Mouse (Mus musculus) forebrain, postnatal 0 days (tissue): ENCODE results near the gene Gcnt2. TPM values are rescaled to one million over a fixed set of nuclear protein-coding genes. Genes with fewer than 3 reads are reported as not detected.

ENCODE experiments used
- ATAC-seq: fragments of 200-750 bp; cut with Nextera tagmentation; 2 replicates; pipeline ENCODE4 v1.8.0; 2017; ENCODE audit warnings: mild to moderate bottlenecking, moderate library complexity
- DNase-seq: peaks from one replicate; pipeline ENCODE4 v3.0.0-alpha.2; 2015
- H3K27ac ChIP-seq: fragments of 300-500 bp; sonication (generic); 2 replicates; pipeline ENCODE4 v1.5.1; 2014; ENCODE audit warnings: low read depth, mild to moderate bottlenecking, antibody characterized with exemption, low read length, moderate library complexity, mixed read lengths
- H3K27me3 ChIP-seq: fragments of 300-500 bp; sonication (generic); 2 replicates; pipeline ENCODE4 v1.6.1; 2014; ENCODE audit warnings: mild to moderate bottlenecking, low read length, mixed read lengths; ENCODE audit not compliant: insufficient read depth
- H3K36me3 ChIP-seq: fragments of 300-500 bp; sonication (generic); 2 replicates; pipeline ENCODE4 v1.6.1; 2014; ENCODE audit warnings: mild to moderate bottlenecking, moderate library complexity; ENCODE audit not compliant: insufficient read depth
- H3K4me1 ChIP-seq: fragments of 300-500 bp; sonication (generic); 2 replicates; pipeline ENCODE4 v1.6.1; 2014; ENCODE audit warnings: antibody characterized with exemption; ENCODE audit not compliant: insufficient read depth
- H3K4me2 ChIP-seq: fragments of 300-500 bp; sonication (generic); 2 replicates; pipeline ENCODE4 v1.6.1; 2014; ENCODE audit warnings: low read depth, mild to moderate bottlenecking, moderate library complexity
- H3K4me3 ChIP-seq: fragments of 300-500 bp; sonication (generic); 2 replicates; pipeline ENCODE4 v1.5.1; 2014; ENCODE audit warnings: low read depth, low read length, mixed read lengths
- H3K9ac ChIP-seq: fragments of 300-500 bp; sonication (generic); 2 replicates; pipeline ENCODE4 v1.6.1; 2014; ENCODE audit warnings: mild to moderate bottlenecking
- H3K9me3 ChIP-seq: fragments of 300-500 bp; sonication (generic); 2 replicates; pipeline ENCODE4 v1.6.1; 2016; ENCODE audit warnings: low read length
- CTCF ChIP-seq: sonication (generic); IDR thresholded peaks from 2 replicates; pipeline ENCODE4 v1.5.1; 2016; ENCODE audit warnings: antibody characterized with exemption, control low read depth, low read depth
- whole genome bisulfite sequencing: fragments of 180-500 bp; shearing (Covaris S2); extraction: QIAGEN DNeasy Blood & Tissue Kit; methylation state at CpG from one replicate; pipeline ENCODE4 v1.1.7; 2014; 5-methylcytosine and 5-hydroxymethylcytosine counted together
- polyA plus RNA-seq: library from polyadenylated mRNA; unstranded; fragments of >200 nt; fragmentation: Nextera tagmentation; extraction: Ambion mirVana; gene quantifications from 2 replicates; pipeline ENCODE4 v1.2.1, GENCODE M21; 2015
- total RNA-seq: library from RNA; depleted of rRNA; stranded (reverse); fragments of >200 nt; gene quantifications from 2 replicates; pipeline ENCODE4 v1.2.3, GENCODE M21; 2014

The Gcnt2 gene
- total and polyA plus RNA-seq, 2 experiments from 2014 or later: 3.3 to 8.2 TPM

- no peaks in the 10 kb centered on the region for H3K27me3 ChIP-seq
- no peak overlapping the region for H3K27ac ChIP-seq
- DNase-seq (no peak), ATAC-seq (no peak)
- H3K9ac ChIP-seq: no peak overlapping the region
- no peaks in the 10 kb centered on the region for H3K4me1 ChIP-seq
- H3K4me2 ChIP-seq: no peak overlapping the region
- 94% methylated on average over 5 of the region's 5 CpGs for WGBS
- no peaks in the 10 kb centered on the region for H3K9me3 ChIP-seq
- H3K4me3 ChIP-seq: no peak overlapping the region
- no peak for TF ChIP-seq CTCF
- H3K36me3 ChIP-seq: no peaks in the 10 kb centered on the region
Observed at GRCm38 (mm10) chr13:40844144-40844543, 15.4 kb upstream of the Gcnt2 start.

GRCm38 (mm10) chr13:40845951-40846350 lies 13.6 kb upstream of the Gcnt2 start:
- ATAC-seq: no peak
- WGBS: 65% methylated on average over 6 of the region's 6 CpGs
- H3K9ac ChIP-seq: no peak overlapping the region
- H3K27ac ChIP-seq: no peak overlapping the region
- no peak for DNase-seq
- H3K4me3 ChIP-seq: no peak overlapping the region
- H3K27me3 ChIP-seq: no peaks in the 10 kb centered on the region
- TF ChIP-seq CTCF: no peak
- H3K4me2 ChIP-seq: no peak overlapping the region
- H3K36me3 ChIP-seq: no peaks in the 10 kb centered on the region
- H3K4me1 ChIP-seq: no peaks in the 10 kb centered on the region
- H3K9me3 ChIP-seq: no peaks in the 10 kb centered on the region

- WGBS: 70% methylated on average over 9 of the region's 9 CpGs
- DNase-seq: no peak
- TF ChIP-seq CTCF: no peak
- ATAC-seq: no peak
- Histone ChIP-seq H3K36me3 (no peaks in the 10 kb centered on the region), H3K27me3 (no peaks in the 10 kb centered on the region), H3K27ac (no peak overlapping the region), H3K9ac (no peak overlapping the region), H3K4me1 (no peaks in the 10 kb centered on the region), H3K4me3 (no peak overlapping the region), H3K4me2 (no peak overlapping the region), H3K9me3 (no peaks in the 10 kb centered on the region)
Observed at GRCm38 (mm10) chr13:40846375-40846774, 13.2 kb upstream of the Gcnt2 start.

- ATAC-seq: no peak
- Histone ChIP-seq H3K4me1 (no peaks in the 10 kb centered on the region), H3K4me3 (no peak overlapping the region), H3K27me3 (no peaks in the 10 kb centered on the region), H3K36me3 (no peaks in the 10 kb centered on the region), H3K4me2 (no peak overlapping the region), H3K9me3 (no peaks in the 10 kb centered on the region), H3K9ac (no peak overlapping the region), H3K27ac (no peak overlapping the region)
- TF ChIP-seq CTCF: no peak
- 63% methylated on average over 4 of the region's 4 CpGs for WGBS
- DNase-seq: no peak
Observed at GRCm38 (mm10) chr13:40847898-40848297, 11.7 kb upstream of the Gcnt2 start.

GRCm38 (mm10) chr13:40850686-40851085 lies 8.9 kb upstream of the Gcnt2 start:
- WGBS: 92% methylated on average over 6 of the region's 6 CpGs
- H3K27ac ChIP-seq: no peak overlapping the region
- DNase-seq (no peak), ATAC-seq (no peak)
- H3K4me3 ChIP-seq: no peak overlapping the region
- TF ChIP-seq CTCF: no peak
- no peaks in the 10 kb centered on the region for H3K4me1 ChIP-seq
- no peak overlapping the region for H3K4me2 ChIP-seq
- H3K27me3 ChIP-seq: no peaks in the 10 kb centered on the region
- H3K9ac ChIP-seq: no peak overlapping the region
- no peaks in the 10 kb centered on the region for H3K9me3 ChIP-seq
- no peaks in the 10 kb centered on the region for H3K36me3 ChIP-seq

- Histone ChIP-seq H3K4me2 (no peak overlapping the region), H3K9me3 (no peaks in the 10 kb centered on the region), H3K4me3 (no peak overlapping the region), H3K27me3 (no peaks in the 10 kb centered on the region), H3K9ac (no peak overlapping the region), H3K4me1 (no peaks in the 10 kb centered on the region), H3K36me3 (no peaks in the 10 kb centered on the region), H3K27ac (no peak overlapping the region)
- no peak for DNase-seq
- TF ChIP-seq CTCF: no peak
- 66% methylated on average over 7 of the region's 7 CpGs for WGBS
- no peak for ATAC-seq
Observed at GRCm38 (mm10) chr13:40851281-40851680, 8.3 kb upstream of the Gcnt2 start.

- Histone ChIP-seq H3K4me1 (no peaks in the 10 kb centered on the region), H3K9ac (no peak overlapping the region), H3K4me3 (no peak overlapping the region), H3K36me3 (no peaks in the 10 kb centered on the region), H3K4me2 (no peak overlapping the region), H3K27ac (no peak overlapping the region), H3K27me3 (no peaks in the 10 kb centered on the region), H3K9me3 (no peaks in the 10 kb centered on the region)
- ATAC-seq (no peak), DNase-seq (no peak)
- WGBS: 80% methylated on average over 13 of the region's 13 CpGs
- no peak for TF ChIP-seq CTCF
Observed at GRCm38 (mm10) chr13:40851961-40852360, 7.6 kb upstream of the Gcnt2 start.

GRCm38 (mm10) chr13:40852791-40853190 lies 6.8 kb upstream of the Gcnt2 start:
- ATAC-seq: no peak
- DNase-seq: no peak
- Histone ChIP-seq H3K4me1 (no peaks in the 10 kb centered on the region), H3K27me3 (no peaks in the 10 kb centered on the region), H3K4me2 (no peak overlapping the region), H3K36me3 (no peaks in the 10 kb centered on the region), H3K4me3 (no peak overlapping the region), H3K9me3 (no peaks in the 10 kb centered on the region), H3K9ac (no peak overlapping the region), H3K27ac (no peak overlapping the region)
- 88% methylated on average over 5 of the region's 5 CpGs for WGBS
- no peak for TF ChIP-seq CTCF
